Mouse (Mus musculus) forebrain, embryonic 11.5 days (tissue): ENCODE measurements at regions not wholly inside any gene's neighbourhood (a gene's known extent, or its start where the extent isn't known, plus 50 kb on each side); places are given as distances from the start of the nearest gene placed in this dataset.

Experiments
- ATAC-seq: fragments of 200-750 bp; cut with Nextera tagmentation; replicated peaks from 2 replicates; pipeline ENCODE4 v1.8.0; 2017; ENCODE audit warnings: moderate TSS enrichment; ENCODE audit not compliant: low FRiP score
- DNase-seq: peaks from one replicate; pipeline ENCODE4 v3.0.0-alpha.2; 2017; ENCODE audit warnings: low spot score
- H3K27ac ChIP-seq: fragments of 300-500 bp; sonication (generic); 2 replicates; pipeline ENCODE4 v1.5.1; 2014; ENCODE audit warnings: low read depth, low read length
- H3K27me3 ChIP-seq: fragments of 300-500 bp; sonication (generic); 2 replicates; pipeline ENCODE4 v1.6.1; 2014; ENCODE audit warnings: mild to moderate bottlenecking, low read length, mixed read lengths; ENCODE audit not compliant: control insufficient read depth, insufficient read depth
- H3K36me3 ChIP-seq: fragments of 300-500 bp; sonication (generic); 2 replicates; pipeline ENCODE4 v1.6.1; 2014; ENCODE audit warnings: mild to moderate bottlenecking, low read length, moderate library complexity, mixed read lengths; ENCODE audit not compliant: control insufficient read depth, insufficient read depth
- H3K4me1 ChIP-seq: fragments of 300-500 bp; sonication (generic); replicated peaks from 2 replicates; pipeline ENCODE4 v1.6.1; 2014; ENCODE audit warnings: low read length, mixed read lengths; ENCODE audit not compliant: control insufficient read depth, insufficient read depth
- H3K4me2 ChIP-seq: fragments of 300-500 bp; sonication (generic); 2 replicates; pipeline ENCODE4 v1.6.1; 2014; ENCODE audit warnings: low read depth, mild to moderate bottlenecking, low read length, moderate library complexity, mixed read lengths; ENCODE audit not compliant: severe bottlenecking
- H3K4me3 ChIP-seq: fragments of 300-500 bp; sonication (generic); 2 replicates; pipeline ENCODE4 v1.5.1; 2014; ENCODE audit warnings: low read depth, low read length
- H3K9ac ChIP-seq: fragments of 300-500 bp; sonication (generic); 2 replicates; pipeline ENCODE4 v1.6.1; 2014; ENCODE audit warnings: low read length
- H3K9me3 ChIP-seq: fragments of 300-500 bp; sonication (generic); 2 replicates; pipeline ENCODE4 v1.6.1; 2016; ENCODE audit warnings: low read length, mixed read lengths; ENCODE audit not compliant: control insufficient read depth
- WGBS: fragments of 180-500 bp; shearing (Covaris S2); extraction: QIAGEN DNeasy Blood & Tissue Kit; methylation state at CpG from one replicate; pipeline ENCODE4 v1.1.7; 2014; 5-methylcytosine and 5-hydroxymethylcytosine counted together

DNA sequence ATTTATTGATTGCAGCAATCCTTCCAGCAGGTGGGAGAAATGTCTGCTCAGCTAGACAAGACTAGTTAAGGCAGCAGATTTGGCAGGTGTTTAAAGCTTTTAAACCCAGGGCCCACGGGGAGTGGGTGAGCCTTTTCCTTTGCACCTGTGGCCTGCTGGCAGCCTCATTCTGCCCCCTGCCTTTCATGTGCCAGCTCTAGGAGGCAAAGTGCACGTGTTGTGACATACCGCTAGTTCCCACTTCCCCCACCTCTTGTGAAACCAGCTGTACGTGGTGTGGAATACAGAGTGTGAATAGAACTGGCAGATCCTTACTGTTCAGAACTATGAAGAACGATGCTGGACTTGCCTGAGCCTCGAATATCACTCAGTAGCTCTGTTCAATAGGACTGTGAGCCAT lies 292.6 kb upstream of the Mmadhc start:
- DNase-seq: no peak
- 72% methylated on average over 6 of the region's 6 CpGs for WGBS

DNA sequence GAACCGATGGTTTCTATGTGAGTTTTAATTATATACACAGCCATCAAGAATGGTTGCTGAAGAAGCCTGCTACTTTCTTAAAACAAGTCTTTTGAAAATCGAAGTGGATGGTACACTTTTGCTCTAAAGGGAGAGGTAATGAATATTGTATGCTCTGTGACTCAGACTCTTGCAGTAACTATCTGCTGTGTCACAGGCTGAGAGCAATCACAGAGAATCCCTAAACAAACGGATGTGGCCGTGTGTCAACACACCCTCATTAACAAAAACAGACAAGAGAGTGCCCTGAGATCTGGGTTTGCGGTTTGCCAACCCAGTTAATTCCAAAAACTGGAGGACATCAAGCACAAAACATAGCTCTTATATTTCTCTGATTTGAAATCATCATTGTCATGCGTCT lies 292.1 kb upstream of the Mmadhc start:
- H3K27ac ChIP-seq: no peak overlapping the region
- WGBS: 86% methylated on average over 6 of the region's 6 CpGs
- no peak overlapping the region for H3K4me2 ChIP-seq
- DNase-seq: no peak
- no peak overlapping the region for H3K9ac ChIP-seq
- no peak overlapping the region for H3K4me3 ChIP-seq
- no peaks in the 10 kb centered on the region for H3K4me1 ChIP-seq
- no peaks in the 10 kb centered on the region for H3K36me3 ChIP-seq
- H3K27me3 ChIP-seq: no peaks in the 10 kb centered on the region
- no peak for ATAC-seq
- no peaks in the 10 kb centered on the region; the same call in 1 of the 2 replicates for H3K9me3 ChIP-seq

More for the DNA sequence above, 292.6 kb upstream of the Mmadhc start:
- Histone ChIP-seq H3K4me2 (no peak overlapping the region), H3K27me3 (no peaks in the 10 kb centered on the region), H3K36me3 (no peaks in the 10 kb centered on the region), H3K9ac (no peak overlapping the region), H3K4me1 (no peaks in the 10 kb centered on the region), H3K27ac (no peak overlapping the region), H3K9me3 (no peaks in the 10 kb centered on the region; the same call in 1 of the 2 replicates), H3K4me3 (no peak overlapping the region)
- no peak for ATAC-seq

DNA sequence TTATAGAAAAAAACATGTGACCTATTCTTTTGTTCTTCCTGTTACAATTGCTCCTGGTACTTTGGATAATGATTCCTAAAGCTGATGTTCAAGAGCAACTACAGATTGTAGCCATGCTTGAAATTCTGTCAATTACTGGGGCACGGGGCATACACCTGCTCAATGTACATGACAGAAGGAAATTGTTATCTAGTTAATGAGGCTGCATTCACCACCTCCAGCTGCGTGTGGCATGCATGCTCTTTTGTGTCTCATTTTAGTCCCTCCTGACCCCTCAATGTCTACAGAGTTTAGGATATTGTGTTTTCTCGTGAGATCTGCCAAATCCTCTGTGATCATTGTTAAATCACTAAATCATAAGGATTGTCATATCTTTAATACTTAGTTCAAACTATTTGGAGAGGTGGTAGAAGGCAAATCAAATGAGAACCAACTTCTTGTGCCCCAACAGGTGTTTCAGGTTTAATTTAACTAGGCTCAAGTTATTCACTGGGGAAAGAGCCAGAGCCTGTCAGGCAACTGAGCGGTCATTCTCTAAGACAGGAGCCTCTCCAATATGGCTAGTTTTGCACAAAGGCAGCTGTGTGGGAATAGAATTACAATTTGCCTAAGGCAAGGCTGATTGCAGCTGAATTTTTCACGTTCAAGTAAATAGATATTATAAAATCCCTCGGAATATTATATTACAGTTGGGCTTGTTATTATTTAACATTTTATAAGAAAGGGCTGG lies 289.9 kb upstream of the Mmadhc start:
- 47% methylated on average over 6 of the region's 6 CpGs for WGBS
- H3K9ac ChIP-seq: no peak overlapping the region
- no peak overlapping the region for H3K27ac ChIP-seq
- ATAC-seq (no peak), DNase-seq (no peak)
- no peaks in the 10 kb centered on the region for H3K27me3 ChIP-seq
- H3K36me3 ChIP-seq: no peaks in the 10 kb centered on the region
- no peak overlapping the region for H3K4me2 ChIP-seq
- H3K4me3 ChIP-seq: no peak overlapping the region
- H3K9me3 ChIP-seq: no peaks in the 10 kb centered on the region; the same call in 1 of the 2 replicates
- H3K4me1 ChIP-seq: no peaks in the 10 kb centered on the region

DNA sequence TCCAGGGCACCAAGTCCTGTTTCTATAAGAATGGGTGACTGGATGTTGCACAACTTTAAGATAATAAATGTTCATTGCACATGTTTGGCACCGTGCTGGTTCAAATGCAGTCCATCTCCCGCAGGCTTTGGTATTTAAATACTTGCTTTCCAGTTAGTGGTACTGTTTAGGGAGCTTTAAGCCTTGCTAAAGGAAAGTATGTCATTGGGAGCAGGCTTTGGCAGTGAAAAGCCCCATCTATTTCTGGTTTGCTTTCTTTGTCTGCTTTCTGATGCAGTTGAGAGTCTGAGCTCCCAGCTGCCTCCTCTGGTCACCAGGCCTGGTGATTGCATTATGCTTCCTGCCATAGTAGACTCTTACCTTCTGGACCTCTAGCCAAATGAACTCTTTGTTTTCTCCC lies 283.0 kb upstream of the Mmadhc start:
- H3K27ac ChIP-seq: no peak overlapping the region
- no peaks in the 10 kb centered on the region for H3K27me3 ChIP-seq
- ATAC-seq (no peak), DNase-seq (no peak)
- no peak overlapping the region for H3K9ac ChIP-seq
- no peaks in the 10 kb centered on the region for H3K36me3 ChIP-seq
- WGBS: 78% methylated on average over 2 of the region's 2 CpGs
- no peaks in the 10 kb centered on the region; the same call in 1 of the 2 replicates for H3K4me1 ChIP-seq
- H3K9me3 ChIP-seq: no peaks in the 10 kb centered on the region
- H3K4me3 ChIP-seq: no peak overlapping the region
- H3K4me2 ChIP-seq: no peak overlapping the region

DNA sequence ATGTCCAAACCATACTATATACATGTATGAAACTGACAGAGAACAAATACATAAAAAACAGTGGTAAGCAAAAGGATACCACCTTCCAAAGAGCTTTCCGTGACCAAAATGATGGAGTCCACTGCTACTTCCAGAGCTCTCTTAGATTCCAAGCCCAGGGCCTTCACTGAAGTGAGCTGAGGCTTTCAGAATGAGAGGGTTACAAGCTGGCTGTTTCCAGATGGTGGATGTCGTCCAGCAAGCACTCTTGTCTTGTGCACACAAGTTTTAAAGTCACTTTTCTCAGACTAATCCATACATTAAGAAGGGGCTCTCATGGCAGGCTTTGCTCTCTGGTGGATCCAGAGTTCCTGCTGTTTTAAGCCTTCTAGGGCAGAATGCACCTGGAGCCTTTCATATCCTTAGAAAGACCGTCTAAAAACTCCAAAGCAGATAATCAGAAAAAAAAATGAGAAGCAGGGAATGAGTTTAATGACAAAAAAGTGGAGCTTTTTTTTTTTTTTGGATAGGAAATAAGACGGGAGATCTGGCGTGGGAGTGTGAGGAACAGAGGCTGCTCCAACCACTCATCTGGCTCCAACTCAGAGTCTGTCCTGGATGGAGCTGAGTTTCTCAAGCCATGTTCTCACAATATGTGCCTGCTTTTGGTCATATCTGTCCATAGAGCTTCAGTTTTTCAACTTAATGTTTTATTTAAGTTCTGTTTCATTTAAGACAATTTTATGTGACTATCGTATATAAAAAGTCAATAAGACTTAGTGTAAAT lies 281.9 kb upstream of the Mmadhc start:
- Histone ChIP-seq H3K4me2 (no peak overlapping the region), H3K4me1 (no peaks in the 10 kb centered on the region; the same call in 1 of the 2 replicates), H3K9me3 (no peaks in the 10 kb centered on the region), H3K27me3 (no peaks in the 10 kb centered on the region), H3K27ac (no peak overlapping the region), H3K4me3 (no peak overlapping the region), H3K9ac (no peak overlapping the region), H3K36me3 (no peaks in the 10 kb centered on the region)
- WGBS: 74% methylated on average over 6 of the region's 6 CpGs
- DNase-seq (no peak), ATAC-seq (no peak)

DNA sequence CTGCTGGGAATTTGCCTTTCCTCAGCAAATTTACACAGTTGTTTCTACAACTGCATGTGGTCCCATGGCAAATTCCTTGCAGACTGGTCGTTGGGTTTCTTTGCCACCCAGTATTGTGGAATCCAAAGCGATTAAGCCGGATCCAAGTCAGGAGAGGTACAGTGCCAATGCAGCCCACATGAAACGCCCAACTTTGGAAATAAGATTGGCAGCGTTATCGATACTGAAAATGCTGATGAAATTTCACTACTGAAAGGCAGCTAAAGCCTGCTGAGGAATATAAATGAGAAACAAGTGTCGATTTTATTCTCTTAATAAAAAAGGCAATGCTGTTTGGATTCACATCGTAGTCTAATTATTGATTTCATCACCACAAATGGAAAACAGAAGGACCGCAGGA lies 281.1 kb upstream of the Mmadhc start:
- no peaks in the 10 kb centered on the region for H3K9me3 ChIP-seq
- H3K27ac ChIP-seq: no peak overlapping the region
- H3K36me3 ChIP-seq: no peaks in the 10 kb centered on the region
- no peak overlapping the region for H3K4me2 ChIP-seq
- no peak overlapping the region for H3K9ac ChIP-seq
- 93% methylated on average over 9 of the region's 9 CpGs for WGBS
- H3K4me1 ChIP-seq: no peaks in the 10 kb centered on the region; the same call in 1 of the 2 replicates
- H3K27me3 ChIP-seq: no peaks in the 10 kb centered on the region
- DNase-seq: no peak
- ATAC-seq: no peak
- H3K4me3 ChIP-seq: no peak overlapping the region

DNA sequence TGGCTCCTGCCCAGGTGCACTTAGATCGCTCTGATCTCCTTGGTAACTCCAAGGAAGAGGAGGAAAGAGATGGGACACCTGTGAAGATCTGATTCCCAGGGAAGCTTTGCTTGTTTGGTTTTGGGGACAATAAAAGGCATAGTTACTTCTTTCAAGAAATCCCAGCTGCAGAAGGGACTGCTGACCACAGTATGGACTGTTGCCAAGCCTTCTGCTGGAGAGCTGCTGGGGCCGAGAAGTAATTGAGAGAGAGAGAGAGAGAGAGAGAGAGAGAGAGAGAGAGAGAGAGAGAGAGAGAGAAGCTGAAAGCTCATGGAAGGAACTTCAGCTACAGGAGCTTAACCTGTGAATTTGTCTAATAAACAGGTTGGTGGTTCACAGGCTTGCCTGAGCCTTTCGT lies 276.9 kb upstream of the Mmadhc start:
- Histone ChIP-seq H3K9ac (no peak overlapping the region), H3K4me1 (no peaks in the 10 kb centered on the region), H3K27ac (no peak overlapping the region), H3K4me2 (no peak overlapping the region), H3K36me3 (no peaks in the 10 kb centered on the region), H3K27me3 (no peaks in the 10 kb centered on the region), H3K9me3 (no peaks in the 10 kb centered on the region), H3K4me3 (no peak overlapping the region)
- DNase-seq (no peak), ATAC-seq (no peak)
- WGBS: 80% methylated on average over 3 of the region's 3 CpGs

DNA sequence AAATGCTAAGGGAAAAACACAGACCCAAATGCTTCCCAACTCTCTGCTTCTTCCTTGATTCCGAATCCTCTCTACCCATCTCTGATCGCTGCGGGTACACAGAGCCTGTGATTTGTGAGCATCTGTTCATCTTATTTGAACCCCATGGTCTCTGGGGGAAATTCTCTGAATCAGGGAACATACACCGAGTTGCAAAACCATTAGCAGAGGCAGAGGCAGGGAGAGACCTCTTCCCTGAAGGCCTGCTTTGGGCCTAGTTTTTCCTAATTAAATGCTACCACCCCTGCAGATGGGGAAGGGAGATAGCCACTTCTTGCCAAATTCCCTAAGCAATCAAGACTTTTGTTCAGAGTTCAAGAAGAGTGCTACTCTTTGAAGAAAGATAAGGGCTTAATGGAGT lies 274.4 kb upstream of the Mmadhc start:
- WGBS: 85% methylated on average over 4 of the region's 4 CpGs
- no peaks in the 10 kb centered on the region for H3K27me3 ChIP-seq
- H3K27ac ChIP-seq: no peak overlapping the region
- DNase-seq (no peak), ATAC-seq (no peak)
- no peaks in the 10 kb centered on the region for H3K4me1 ChIP-seq
- H3K9me3 ChIP-seq: no peaks in the 10 kb centered on the region
- no peaks in the 10 kb centered on the region for H3K36me3 ChIP-seq
- H3K4me3 ChIP-seq: no peak overlapping the region
- no peak overlapping the region for H3K9ac ChIP-seq
- H3K4me2 ChIP-seq: no peak overlapping the region
